Mouse (Mus musculus): ENCODE results near the gene Chga. TPM values are rescaled to one million over a fixed set of nuclear protein-coding genes. Genes with fewer than 3 reads are reported as not detected.

Chga gene
- polyA plus RNA-seq, 1 experiment from 2014 or later: 92.7 TPM

GRCm38 (mm10) chr12:102550529-102550928 lies 4.2 kb upstream of the Chga start:
- WGBS: 6% methylated on average over 11 of the region's 11 CpGs
- H3K4me1 ChIP-seq (ENCODE audit: control insufficient read depth, insufficient read depth, low read length): peaks cover 8% of the 10 kb centered on the region
- H3K4me2 ChIP-seq (ENCODE audit: low read length): no peak overlapping the region
- no peak overlapping the region for H3K9ac ChIP-seq (replicated peaks; ENCODE audit: low read length)
- H3K4me3 ChIP-seq (replicated peaks; ENCODE audit: low read depth, low read length): no peak overlapping the region
- H3K9me3 ChIP-seq (ENCODE audit: control insufficient read depth, low read length): no peaks in the 10 kb centered on the region
- ATAC-seq (ENCODE audit: low FRiP score, low TSS enrichment) (no peak), DNase-seq (peak; percentile 76)
- no peak overlapping the region for H3K27ac ChIP-seq (replicated peaks; ENCODE audit: low read depth, low read length)
- peaks cover 4% of the 10 kb centered on the region; the same call in 1 of the 2 replicates for H3K27me3 ChIP-seq (ENCODE audit: control insufficient read depth, insufficient read depth, low read length)
- no peaks in the 10 kb centered on the region for H3K36me3 ChIP-seq (ENCODE audit: control insufficient read depth, insufficient read depth, low read length)

DNA sequence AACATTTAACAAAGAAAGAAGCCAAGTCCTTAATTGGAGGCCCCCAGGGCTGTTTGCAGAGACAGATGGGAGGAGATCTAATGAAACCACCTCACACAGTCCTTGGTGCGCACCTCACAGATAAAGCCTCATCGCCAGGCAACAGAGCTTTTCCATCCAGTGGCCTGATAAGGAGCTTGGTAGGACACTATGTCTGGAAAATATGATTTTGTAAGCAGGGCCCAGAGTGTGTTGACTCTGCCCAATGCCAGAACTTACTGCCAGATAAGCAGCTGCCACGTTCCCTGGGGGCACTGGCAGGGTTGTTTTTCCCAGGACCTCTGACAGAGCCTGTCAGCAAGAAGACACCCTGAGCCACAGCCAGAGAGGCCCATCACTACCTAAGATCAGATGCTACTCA lies 3.6 kb upstream of the Chga start:
- 57% methylated on average over 3 of the region's 3 CpGs for WGBS
- H3K27me3 ChIP-seq (ENCODE audit: control insufficient read depth, insufficient read depth, low read length): peaks cover 4% of the 10 kb centered on the region; the same call in 1 of the 2 replicates
- no peak overlapping the region for H3K4me3 ChIP-seq (replicated peaks; ENCODE audit: low read depth, low read length)
- H3K4me1 ChIP-seq (ENCODE audit: control insufficient read depth, insufficient read depth, low read length): peaks cover 14% of the 10 kb centered on the region
- no peak for DNase-seq
- H3K27ac ChIP-seq (replicated peaks; ENCODE audit: low read depth, low read length): no peak overlapping the region
- no peak for ATAC-seq (ENCODE audit: low FRiP score, low TSS enrichment)
- H3K9ac ChIP-seq (replicated peaks; ENCODE audit: low read length): no peak overlapping the region
- H3K4me2 ChIP-seq (ENCODE audit: low read length): no peak overlapping the region
- no peaks in the 10 kb centered on the region for H3K36me3 ChIP-seq (ENCODE audit: control insufficient read depth, insufficient read depth, low read length)
- H3K9me3 ChIP-seq (ENCODE audit: control insufficient read depth, low read length): no peaks in the 10 kb centered on the region

DNA sequence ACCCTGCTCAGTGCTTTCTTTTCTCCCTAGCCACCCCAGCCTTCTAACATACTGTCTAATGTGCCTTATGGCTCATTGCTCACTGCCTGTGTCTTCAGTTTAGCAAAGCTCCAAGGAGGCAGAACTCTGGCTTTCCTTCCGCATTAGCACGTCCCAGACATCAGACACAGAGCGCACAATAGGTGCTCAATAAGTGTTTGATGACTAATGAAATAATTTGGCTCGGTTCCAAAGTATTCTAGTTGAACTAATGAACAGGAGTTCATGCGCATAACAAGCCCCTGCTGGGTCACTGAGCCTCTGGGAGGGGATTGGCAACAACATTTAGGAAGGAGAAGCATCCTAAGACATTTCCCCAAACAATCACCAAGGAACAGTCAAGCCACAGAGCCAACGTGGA lies 2.8 kb upstream of the Chga start:
- Histone ChIP-seq H3K9ac (replicated peaks; ENCODE audit: low read length) (no peak overlapping the region), H3K27me3 (ENCODE audit: control insufficient read depth, insufficient read depth, low read length) (peaks cover 4% of the 10 kb centered on the region; the same call in 1 of the 2 replicates), H3K4me3 (replicated peaks; ENCODE audit: low read depth, low read length) (no peak overlapping the region), H3K27ac (replicated peaks; ENCODE audit: low read depth, low read length) (no peak overlapping the region), H3K4me1 (ENCODE audit: control insufficient read depth, insufficient read depth, low read length) (peaks cover 15% of the 10 kb centered on the region), H3K4me2 (ENCODE audit: low read length) (no peak overlapping the region), H3K36me3 (ENCODE audit: control insufficient read depth, insufficient read depth, low read length) (no peaks in the 10 kb centered on the region), H3K9me3 (ENCODE audit: control insufficient read depth, low read length) (no peaks in the 10 kb centered on the region)
- no peak for ATAC-seq (ENCODE audit: low FRiP score, low TSS enrichment)
- 59% methylated on average over 6 of the region's 6 CpGs for WGBS
- DNase-seq: peak; percentile 35

- no peak overlapping the region for H3K9ac ChIP-seq (replicated peaks; ENCODE audit: low read length)
- H3K4me1 ChIP-seq (ENCODE audit: control insufficient read depth, insufficient read depth, low read length): peaks cover 15% of the 10 kb centered on the region
- no peak for DNase-seq
- H3K4me2 ChIP-seq (ENCODE audit: low read length): peak overlapping the region; percentile 77
- no peaks in the 10 kb centered on the region for H3K9me3 ChIP-seq (ENCODE audit: control insufficient read depth, low read length)
- WGBS: 77% methylated on average over 14 of the region's 14 CpGs
- peaks cover 6% of the 10 kb centered on the region for H3K36me3 ChIP-seq (ENCODE audit: control insufficient read depth, insufficient read depth, low read length)
- ATAC-seq (ENCODE audit: low FRiP score, low TSS enrichment): no peak
- H3K27ac ChIP-seq (replicated peaks; ENCODE audit: low read depth, low read length): no peak overlapping the region
- peaks cover 4% of the 10 kb centered on the region; the same call in 1 of the 2 replicates for H3K27me3 ChIP-seq (ENCODE audit: control insufficient read depth, insufficient read depth, low read length)
- H3K4me3 ChIP-seq (replicated peaks; ENCODE audit: low read depth, low read length): peak overlapping the region; percentile 73; the same call in 1 of the 2 replicates
These were observed 979 bp upstream of the Chga start for GRCm38 (mm10) chr12:102553705-102554275.

GRCm38 (mm10) chr12:102555850-102556249 lies 1.1 kb downstream of the Chga start:
- WGBS: 42% methylated on average over 3 of the region's 3 CpGs
- Histone ChIP-seq H3K4me3 (replicated peaks; ENCODE audit: low read depth, low read length) (peak overlapping the region; percentile 73), H3K9me3 (ENCODE audit: control insufficient read depth, low read length) (no peaks in the 10 kb centered on the region), H3K4me2 (ENCODE audit: low read length) (peak overlapping the region; percentile 77), H3K4me1 (ENCODE audit: control insufficient read depth, insufficient read depth, low read length) (peaks cover 15% of the 10 kb centered on the region), H3K36me3 (ENCODE audit: control insufficient read depth, insufficient read depth, low read length) (peaks cover 19% of the 10 kb centered on the region), H3K27ac (replicated peaks; ENCODE audit: low read depth, low read length) (no peak overlapping the region), H3K9ac (replicated peaks; ENCODE audit: low read length) (peak overlapping the region; percentile 86; the same call in 1 of the 2 replicates), H3K27me3 (ENCODE audit: control insufficient read depth, insufficient read depth, low read length) (peaks cover 4% of the 10 kb centered on the region; the same call in 1 of the 2 replicates)
- ATAC-seq (ENCODE audit: low FRiP score, low TSS enrichment) (no peak), DNase-seq (peak; percentile 66)

DNA sequence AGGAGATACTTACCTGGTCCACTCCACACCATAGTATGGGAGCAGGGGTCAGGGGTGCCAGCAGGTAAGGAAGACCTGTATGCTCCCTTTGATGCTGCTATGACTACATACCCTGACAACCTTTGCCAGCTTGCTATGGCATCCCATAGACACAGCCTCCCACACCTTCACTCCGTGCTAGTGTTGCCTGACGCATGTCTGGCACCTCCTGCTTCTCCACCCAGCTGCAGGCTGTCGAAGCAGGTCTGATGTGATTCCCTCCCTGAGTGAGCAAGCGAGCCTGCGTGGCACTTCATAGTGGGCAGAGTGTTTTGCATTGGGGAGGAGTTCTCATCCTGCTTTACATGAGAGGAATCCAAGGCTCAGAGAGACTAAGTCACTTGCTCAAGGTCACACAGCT lies 2.6 kb downstream of the Chga start:
- ATAC-seq (ENCODE audit: low FRiP score, low TSS enrichment): no peak
- no peak overlapping the region for H3K9ac ChIP-seq (replicated peaks; ENCODE audit: low read length)
- H3K27ac ChIP-seq (replicated peaks; ENCODE audit: low read depth, low read length): no peak overlapping the region
- H3K36me3 ChIP-seq (ENCODE audit: control insufficient read depth, insufficient read depth, low read length): peaks cover 19% of the 10 kb centered on the region
- H3K27me3 ChIP-seq (ENCODE audit: control insufficient read depth, insufficient read depth, low read length): peaks cover 4% of the 10 kb centered on the region; the same call in 1 of the 2 replicates
- peaks cover 15% of the 10 kb centered on the region; the same call in 1 of the 2 replicates for H3K4me1 ChIP-seq (ENCODE audit: control insufficient read depth, insufficient read depth, low read length)
- H3K4me3 ChIP-seq (replicated peaks; ENCODE audit: low read depth, low read length): no peak overlapping the region
- DNase-seq: no peak
- 86% methylated on average over 5 of the region's 5 CpGs for WGBS
- no peaks in the 10 kb centered on the region for H3K9me3 ChIP-seq (ENCODE audit: control insufficient read depth, low read length)
- H3K4me2 ChIP-seq (ENCODE audit: low read length): no peak overlapping the region

- Histone ChIP-seq H3K9me3 (ENCODE audit: control insufficient read depth, low read length) (no peaks in the 10 kb centered on the region), H3K27me3 (ENCODE audit: control insufficient read depth, insufficient read depth, low read length) (no peaks in the 10 kb centered on the region), H3K9ac (replicated peaks; ENCODE audit: low read length) (no peak overlapping the region), H3K4me3 (replicated peaks; ENCODE audit: low read depth, low read length) (no peak overlapping the region), H3K36me3 (ENCODE audit: control insufficient read depth, insufficient read depth, low read length) (peaks cover 23% of the 10 kb centered on the region), H3K4me2 (ENCODE audit: low read length) (no peak overlapping the region), H3K4me1 (ENCODE audit: control insufficient read depth, insufficient read depth, low read length) (no peaks in the 10 kb centered on the region), H3K27ac (replicated peaks; ENCODE audit: low read depth, low read length) (no peak overlapping the region)
- no peak for DNase-seq
- 89% methylated on average over 6 of the region's 6 CpGs for WGBS
- no peak for ATAC-seq (ENCODE audit: low FRiP score, low TSS enrichment)
These were observed 10.3 kb downstream of the Chga start for GRCm38 (mm10) chr12:102565086-102565485.

GRCm38 (mm10) chr12:102566951-102567350 lies 12.2 kb downstream of the Chga start:
- DNase-seq (no peak), ATAC-seq (ENCODE audit: low FRiP score, low TSS enrichment) (no peak)
- Histone ChIP-seq H3K9ac (replicated peaks; ENCODE audit: low read length) (no peak overlapping the region), H3K4me2 (ENCODE audit: low read length) (no peak overlapping the region), H3K27me3 (ENCODE audit: control insufficient read depth, insufficient read depth, low read length) (no peaks in the 10 kb centered on the region), H3K27ac (replicated peaks; ENCODE audit: low read depth, low read length) (no peak overlapping the region), H3K4me1 (ENCODE audit: control insufficient read depth, insufficient read depth, low read length) (no peaks in the 10 kb centered on the region), H3K4me3 (replicated peaks; ENCODE audit: low read depth, low read length) (no peak overlapping the region), H3K36me3 (ENCODE audit: control insufficient read depth, insufficient read depth, low read length) (peaks cover 25% of the 10 kb centered on the region), H3K9me3 (ENCODE audit: control insufficient read depth, low read length) (no peaks in the 10 kb centered on the region)
- WGBS: 82% methylated on average over 2 of the region's 2 CpGs

DNA sequence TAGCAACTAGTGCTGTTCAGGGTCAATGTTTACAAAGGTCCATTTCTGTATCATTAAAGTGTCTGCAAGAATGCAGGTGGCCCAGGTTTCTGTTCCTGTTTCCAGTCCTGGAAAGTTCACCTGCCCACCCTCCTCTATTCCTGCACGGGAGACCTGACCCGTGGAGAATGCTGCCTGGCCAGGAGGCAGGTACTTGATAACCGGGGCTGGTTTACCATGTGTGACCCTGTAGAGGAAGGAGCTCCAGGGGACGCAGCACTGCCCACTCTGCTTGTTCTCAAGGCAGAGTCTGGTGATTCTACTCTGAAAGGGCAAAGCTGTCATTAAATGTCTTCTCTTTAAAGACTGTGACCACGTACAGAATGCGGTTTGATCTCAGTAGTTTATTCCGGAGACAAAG lies 13.4 kb downstream of the Chga start:
- Histone ChIP-seq H3K9ac (replicated peaks; ENCODE audit: low read length) (no peak overlapping the region), H3K27me3 (ENCODE audit: control insufficient read depth, insufficient read depth, low read length) (no peaks in the 10 kb centered on the region), H3K9me3 (ENCODE audit: control insufficient read depth, low read length) (no peaks in the 10 kb centered on the region), H3K4me2 (ENCODE audit: low read length) (no peak overlapping the region), H3K27ac (replicated peaks; ENCODE audit: low read depth, low read length) (no peak overlapping the region), H3K4me3 (replicated peaks; ENCODE audit: low read depth, low read length) (no peak overlapping the region), H3K4me1 (ENCODE audit: control insufficient read depth, insufficient read depth, low read length) (no peaks in the 10 kb centered on the region), H3K36me3 (ENCODE audit: control insufficient read depth, insufficient read depth, low read length) (peaks cover 18% of the 10 kb centered on the region)
- ATAC-seq (ENCODE audit: low FRiP score, low TSS enrichment) (no peak), DNase-seq (no peak)
- WGBS: 78% methylated on average over 7 of the region's 7 CpGs
